Mouse (Mus musculus) spleen, postnatal 36 days (tissue): ENCODE measurements around the gene Pim3.
A peak's percentile ranks its signal among the peaks of the same experiment; 100 is the strongest.

ENCODE experiments used
- DNase-seq, 2 experiments: peaks; one replicate each; pipeline ENCODE4 v3.0.0; 2022; ENCODE audit warnings: low spot score in 2 of 2, mixed read lengths in 1 of 2

The Pim3 gene

DNA sequence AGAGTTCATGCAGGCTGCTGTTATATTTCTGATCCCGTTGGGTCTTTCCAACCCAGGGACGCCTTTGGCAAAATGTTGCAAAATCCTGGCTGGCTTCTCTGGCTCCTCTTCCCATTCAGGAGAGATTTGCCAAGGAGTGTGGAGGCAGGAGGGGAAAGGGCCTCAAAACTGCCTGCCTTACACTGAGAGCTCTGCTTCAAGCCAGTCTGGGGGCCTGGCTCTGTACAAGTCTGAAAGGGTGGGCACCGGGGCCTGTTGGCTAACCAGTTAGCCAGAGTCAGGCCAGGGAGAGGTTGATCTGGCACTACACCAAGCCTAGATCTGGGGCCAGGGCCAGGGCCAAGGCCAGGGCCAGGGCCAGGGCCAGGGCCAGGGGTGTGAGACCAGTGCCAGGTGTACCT is 3.8 kb upstream of the Pim3 start:
- DNase-seq = no peak

DNA sequence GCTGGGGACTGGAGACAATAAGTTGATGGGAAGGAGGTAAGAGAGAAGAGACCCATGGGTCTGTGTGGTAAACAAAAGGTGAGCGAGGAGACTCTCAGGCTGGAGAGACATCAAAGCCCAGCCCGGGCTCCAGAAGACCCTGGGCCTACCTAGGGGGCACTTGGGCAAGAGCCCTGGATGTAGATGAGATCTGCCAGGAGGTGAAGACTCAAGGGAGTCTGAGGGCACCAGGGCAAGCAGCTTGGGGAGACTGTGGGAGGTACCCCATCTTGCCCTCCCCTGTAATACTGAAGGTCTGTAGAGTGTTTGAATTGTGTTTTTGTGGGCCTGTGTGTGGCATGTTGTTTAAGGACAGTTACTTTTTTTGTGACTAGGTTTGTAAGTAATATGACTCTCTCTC is 3.3 kb upstream of the Pim3 start:
- no peak for DNase-seq

DNA sequence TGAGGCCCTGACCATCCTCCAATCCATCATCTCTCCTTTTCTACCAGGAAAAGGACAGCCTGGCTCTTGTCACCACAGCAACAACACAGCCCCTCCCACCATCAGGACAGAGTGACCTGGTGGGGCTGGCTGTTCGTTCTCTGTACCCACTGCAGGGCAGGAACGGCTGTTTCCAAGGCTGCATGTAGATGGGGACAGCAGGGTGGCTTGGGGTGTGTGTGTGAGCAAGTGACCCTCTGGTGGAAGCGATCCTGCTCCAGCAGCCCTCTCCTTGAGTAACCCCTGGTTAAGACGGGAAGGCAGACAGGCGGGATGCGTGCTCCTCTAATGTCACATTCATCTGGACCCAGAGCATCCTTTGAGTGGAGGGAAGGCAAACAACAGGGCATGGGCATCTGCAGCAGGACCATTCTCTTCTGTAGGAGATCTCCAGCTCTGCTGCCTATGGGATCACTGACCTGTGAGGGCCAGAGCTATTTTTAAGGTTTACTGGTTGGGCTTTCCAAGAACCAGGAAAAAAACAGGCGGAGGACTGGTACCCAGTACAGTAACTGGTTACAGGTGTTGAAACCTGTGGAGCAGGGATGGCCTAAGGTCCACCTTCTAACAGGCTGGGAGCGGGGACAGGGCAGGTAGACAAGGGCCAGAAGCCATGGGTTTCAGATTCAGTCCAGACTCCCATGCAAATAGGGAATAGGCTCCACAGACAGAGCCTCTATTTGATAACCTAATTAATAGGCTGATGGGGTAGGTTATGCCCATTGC is 2.6 kb upstream of the Pim3 start:
- DNase-seq = no peak

DNA sequence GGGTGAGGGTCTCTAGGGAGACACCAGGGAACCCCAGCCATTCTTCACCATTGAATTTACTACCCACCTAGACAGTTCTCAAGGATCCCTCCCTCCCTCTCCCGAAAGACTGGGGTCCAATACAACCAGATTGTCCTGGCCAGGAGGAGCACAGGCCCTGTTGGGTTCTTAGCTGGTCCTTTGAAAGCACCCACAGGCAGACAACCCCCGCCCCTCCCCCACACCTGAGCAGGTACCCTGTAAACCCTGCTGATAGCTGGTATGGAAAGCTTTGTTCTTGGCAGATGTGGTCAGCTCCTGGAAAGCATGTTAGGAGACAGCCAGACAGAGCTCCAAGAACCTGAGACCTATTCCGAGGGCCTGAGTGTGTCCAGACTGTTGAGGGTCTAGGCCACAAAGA is 1.2 kb upstream of the Pim3 start:
- DNase-seq = no peak

DNA sequence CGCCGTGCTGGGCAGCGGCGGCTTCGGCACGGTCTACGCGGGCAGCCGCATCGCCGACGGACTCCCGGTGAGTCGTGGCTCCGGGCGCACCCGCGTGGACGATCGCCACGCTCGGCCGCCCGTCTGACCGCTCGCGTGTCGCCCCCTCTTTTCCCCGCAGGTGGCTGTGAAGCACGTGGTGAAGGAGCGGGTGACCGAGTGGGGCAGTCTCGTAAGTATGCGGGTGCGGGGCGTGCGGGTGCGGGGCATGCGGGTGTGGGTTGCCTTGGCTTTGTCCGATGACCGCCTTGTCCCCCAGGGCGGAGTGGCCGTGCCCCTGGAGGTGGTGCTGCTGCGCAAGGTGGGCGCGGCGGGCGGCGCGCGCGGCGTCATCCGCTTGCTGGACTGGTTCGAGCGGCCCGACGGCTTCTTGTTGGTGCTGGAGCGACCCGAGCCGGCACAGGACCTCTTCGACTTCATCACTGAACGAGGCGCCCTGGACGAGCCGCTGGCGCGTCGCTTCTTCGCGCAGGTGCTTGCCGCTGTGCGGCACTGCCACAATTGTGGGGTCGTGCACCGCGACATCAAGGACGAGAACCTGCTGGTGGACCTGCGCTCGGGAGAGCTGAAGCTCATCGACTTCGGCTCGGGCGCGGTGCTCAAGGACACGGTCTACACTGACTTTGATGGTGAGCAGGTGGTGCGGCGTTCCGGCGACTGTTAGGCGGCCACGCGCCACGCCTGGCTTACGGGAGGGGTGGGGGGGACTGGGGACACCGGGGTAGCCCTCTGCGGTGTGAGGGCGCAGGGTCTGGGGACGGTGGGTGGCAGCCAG is 1.1 kb downstream of the Pim3 start:
- peak; percentile 19 to 22 for DNase-seq

DNA sequence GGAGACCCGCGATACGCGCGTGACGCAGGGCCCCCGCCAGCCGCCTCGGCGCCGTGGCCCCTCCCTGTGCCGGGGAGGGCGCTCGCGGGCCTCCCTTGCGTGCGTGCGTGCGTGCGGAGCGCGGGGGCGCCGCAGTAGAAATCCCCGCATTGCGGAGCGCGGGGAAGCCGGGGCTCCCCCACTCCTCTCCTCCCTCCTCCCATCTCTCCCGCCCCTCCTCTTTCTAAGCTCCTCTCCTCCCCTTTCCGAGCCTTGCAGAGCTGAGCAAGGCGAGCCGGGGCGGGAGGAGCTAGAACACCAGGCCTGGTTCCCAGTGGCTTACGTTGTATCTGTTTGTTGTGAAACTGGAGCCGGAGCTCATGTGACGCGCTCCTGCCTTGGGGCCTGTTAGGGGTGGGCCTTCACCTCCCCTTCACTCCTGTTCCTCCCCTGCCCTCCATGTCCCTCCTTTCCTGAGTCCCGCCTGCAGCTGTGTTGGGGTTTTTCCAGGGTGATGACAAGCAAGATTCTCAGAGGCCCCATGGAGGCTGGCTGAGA is 1.8 kb downstream of the Pim3 start:
- DNase-seq = peak; percentile 60 to 71

DNA sequence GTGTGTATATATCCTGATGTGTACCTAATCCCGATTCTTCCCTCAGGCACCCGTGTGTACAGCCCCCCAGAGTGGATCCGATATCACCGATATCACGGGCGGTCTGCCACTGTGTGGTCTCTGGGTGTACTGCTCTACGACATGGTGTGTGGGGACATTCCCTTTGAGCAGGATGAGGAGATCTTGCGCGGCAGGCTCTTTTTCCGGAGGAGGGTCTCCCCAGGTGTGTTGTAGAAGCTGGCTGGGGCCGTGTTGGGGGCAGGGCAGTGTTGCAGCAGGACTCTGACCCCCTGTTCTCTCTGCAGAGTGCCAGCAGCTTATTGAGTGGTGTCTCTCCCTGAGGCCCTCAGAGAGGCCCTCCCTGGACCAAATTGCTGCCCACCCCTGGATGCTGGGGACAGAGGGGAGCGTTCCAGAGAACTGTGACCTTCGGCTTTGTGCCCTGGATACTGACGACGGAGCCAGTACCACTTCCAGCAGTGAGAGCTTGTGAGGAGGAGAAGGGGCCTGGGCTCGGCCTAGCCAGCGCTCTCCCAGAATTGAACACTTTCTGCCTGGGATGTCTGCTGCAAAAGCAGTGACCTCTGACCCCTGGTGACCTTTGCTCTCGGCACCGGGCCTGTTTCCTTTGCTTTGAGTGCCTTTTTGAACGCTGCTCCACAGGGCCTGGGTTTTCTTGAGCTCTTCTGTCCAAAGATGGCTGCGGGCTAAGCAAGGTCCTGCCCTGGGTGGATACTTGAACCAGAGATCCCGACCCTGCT is 2.5 kb downstream of the Pim3 start:
- no peak for DNase-seq

DNA sequence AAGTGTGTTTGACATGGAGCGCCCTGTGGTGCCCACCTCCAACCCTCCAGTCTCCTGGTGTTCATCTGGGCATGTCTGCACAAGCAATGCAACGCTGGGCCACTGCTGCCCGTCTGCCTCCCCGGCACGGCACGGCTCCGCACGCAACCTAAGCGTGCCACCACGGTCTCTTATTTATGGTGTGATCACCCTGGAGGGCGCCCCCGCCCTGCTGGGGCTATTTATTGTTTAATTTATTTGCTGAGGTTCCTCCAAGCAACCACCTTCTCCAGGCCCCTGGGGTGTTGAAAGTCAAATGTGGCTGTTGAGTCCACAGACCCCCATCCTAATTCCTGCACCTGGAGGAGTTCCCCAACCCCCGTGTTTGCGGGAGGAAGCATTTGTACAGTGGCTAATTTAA is 3.1 kb downstream of the Pim3 start:
- DNase-seq = no peak

DNA sequence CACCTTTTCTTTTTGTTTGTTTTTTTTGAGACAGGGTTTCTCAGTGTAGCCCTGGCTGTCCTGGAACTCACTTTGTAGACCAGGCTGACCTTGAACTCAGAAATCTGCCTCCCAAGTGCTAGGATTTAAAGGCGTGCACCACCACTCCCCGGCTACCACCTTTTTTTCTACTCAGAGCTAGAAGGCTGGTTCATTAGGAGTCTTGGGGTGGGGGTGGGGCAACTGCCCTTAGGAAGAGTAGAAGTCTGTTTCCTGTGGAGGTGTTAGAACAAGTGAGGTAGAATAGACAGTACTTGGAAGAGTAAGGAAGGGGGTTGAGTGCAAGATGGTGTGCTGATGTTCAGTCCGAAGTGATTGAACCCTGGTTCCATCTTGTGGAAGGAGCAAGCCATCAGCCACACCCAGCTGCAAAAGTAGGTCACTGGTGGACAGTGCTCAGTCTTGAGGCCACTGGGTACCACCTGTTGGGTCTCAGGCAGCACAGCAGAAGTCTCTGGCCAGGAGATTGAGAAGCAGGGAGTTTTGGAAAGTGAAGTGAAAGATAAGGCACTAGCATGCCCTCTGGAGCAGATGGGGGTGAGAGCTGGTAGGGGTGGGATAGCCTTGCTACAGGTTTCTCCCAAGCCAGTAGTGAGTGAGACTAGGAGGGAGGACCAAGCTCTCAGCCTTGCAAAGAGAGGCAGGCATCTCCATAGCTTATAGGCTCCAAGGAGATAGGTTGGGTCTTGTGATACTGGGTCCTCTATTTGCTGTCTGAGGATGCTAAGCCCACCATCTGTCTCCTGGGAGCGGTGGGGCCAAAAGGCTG is 4.1 kb downstream of the Pim3 start:
- no peak for DNase-seq

DNA sequence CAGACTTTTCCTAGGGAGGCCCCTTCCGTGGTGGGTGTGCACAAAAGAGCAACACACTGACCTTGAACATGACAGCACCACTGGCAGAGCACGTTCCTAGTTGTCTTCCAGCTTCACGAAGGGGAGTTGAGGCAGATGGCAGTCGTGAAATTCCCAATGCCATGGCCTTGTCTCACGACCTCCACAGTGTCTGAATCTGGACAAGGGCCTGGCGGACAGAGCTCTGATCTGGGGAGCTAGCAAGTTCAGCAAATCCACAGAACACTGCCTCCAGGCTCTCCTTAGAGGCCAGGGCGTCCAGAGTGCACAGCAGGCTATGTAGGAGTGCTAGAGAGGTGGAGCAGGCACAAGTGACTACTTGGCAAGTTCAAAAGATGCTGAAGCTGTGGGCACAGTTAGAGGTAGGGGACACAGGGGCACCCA is 5.0 kb downstream of the Pim3 start:
- DNase-seq = no peak

DNA sequence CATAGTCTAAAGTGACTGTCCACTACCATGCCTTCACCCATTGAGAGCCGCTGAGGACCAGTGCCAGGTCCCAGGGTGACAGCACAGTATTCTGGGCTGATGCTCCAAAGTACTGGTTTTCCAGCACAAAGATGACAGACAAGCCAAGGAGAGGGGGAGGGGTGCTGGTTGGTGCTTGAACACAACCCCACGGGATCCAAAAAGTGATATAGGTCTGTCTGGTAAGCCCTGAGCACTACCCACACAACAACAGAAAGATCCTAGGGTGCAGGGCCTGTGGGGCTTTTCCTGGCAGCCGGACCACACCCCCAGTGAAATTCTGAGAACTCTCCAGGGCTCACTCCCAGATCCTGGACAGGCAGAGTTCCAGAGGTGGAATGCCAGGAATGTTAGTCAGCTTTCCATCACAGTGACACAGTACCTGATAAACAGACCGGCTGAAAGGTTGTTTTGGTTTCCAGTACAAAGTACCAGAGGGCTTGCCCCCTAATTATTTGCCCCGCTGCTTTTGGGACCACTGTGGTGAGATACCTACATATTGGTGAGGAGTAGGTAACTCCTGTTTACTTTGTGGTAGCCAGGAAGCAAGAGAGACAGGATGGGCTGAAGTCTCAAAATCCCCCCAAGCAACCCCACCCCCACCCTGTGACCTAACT is 5.5 kb downstream of the Pim3 start:
- no peak for DNase-seq

DNA sequence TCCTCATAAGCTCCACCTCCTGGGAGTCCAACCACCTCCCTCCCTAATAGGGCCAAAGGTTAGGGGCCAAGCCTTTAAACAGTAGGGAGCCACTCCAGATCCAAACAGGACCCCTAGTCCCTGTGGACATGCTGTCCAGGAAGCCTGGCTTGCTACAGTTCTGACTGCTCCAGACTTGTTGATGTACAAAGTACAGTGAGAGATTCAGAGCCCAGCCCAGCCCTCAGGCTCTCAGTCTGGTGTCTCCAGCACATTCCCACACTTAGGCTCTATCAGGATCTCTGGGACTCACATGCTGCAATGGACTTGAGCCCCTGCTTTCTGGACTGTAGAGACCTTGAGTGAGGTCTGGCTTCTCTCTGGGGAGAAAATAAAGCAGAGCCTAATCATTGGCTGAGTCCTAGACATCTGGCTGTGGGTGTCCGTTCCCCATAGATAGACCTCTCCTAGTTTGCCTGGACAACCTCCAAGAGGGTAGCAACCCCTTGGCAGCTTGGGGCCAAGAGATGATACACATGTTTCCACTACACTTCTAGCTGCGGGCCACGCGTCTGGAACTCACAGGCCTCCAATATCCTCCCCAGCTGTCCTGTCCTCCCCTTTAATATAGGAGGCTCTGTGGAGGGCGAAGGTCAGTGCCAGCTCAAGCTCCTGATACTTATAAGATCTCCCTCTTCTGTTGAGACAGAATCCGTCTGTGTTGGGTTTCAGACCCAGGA is 6.2 kb downstream of the Pim3 start:
- no peak for DNase-seq

DNA sequence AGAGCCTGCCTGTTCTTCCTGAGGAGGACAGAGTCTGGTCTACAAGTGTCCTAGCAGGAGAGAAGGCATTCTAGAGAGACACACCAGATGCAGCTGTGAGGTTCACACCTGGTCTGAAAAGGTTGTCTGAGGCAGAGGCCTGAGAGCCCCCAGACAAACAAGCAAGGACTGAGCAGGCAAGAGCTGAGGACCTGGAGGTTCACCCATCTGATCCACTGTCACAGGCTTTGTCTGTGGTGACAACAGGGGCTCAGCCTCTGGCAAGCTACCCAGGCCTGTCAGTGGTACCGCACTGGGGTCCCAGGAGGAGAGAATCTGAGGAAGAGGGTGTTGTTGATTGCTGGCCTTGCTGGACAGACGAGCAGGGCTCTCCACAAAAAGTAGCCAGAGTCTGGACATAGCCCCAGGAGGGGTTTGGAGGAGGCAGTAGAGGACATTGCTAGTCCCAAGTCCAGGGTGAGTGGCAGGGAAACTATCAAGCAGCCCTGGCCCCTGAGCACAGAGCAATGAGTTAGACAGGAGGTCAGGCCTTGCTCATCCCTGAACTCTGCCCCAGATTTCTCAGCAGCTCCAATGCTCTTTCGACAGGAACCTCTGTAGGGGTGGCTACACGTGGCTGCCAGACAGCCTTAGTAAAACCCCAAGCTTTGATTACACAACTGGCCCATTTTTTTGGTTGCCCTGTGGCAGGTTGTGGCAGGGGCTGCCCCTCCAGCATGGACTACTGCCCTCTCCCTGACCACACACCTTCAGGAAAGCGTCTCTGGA is 8.6 kb downstream of the Pim3 start:
- DNase-seq = no peak

DNA sequence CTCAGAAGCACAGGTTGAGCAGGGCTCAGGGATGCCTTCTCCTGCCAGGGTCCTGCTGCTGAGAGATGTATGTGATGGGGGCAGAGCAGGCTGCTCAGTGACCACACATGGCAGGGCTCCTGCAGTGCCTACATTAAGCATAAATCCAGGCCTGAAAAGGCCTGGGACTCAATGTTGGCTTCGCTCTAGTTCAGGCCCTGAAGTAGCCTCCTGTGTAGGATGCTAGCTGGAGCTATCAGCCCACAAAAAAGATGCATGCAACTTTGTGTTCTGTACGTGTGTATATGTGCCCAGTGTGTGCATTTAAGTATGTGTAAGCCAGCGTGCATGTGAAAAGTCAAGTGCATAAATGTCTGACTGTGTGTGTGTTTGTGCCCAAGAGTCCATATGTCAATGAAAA is 12.1 kb downstream of the Pim3 start:
- DNase-seq = no peak

DNA sequence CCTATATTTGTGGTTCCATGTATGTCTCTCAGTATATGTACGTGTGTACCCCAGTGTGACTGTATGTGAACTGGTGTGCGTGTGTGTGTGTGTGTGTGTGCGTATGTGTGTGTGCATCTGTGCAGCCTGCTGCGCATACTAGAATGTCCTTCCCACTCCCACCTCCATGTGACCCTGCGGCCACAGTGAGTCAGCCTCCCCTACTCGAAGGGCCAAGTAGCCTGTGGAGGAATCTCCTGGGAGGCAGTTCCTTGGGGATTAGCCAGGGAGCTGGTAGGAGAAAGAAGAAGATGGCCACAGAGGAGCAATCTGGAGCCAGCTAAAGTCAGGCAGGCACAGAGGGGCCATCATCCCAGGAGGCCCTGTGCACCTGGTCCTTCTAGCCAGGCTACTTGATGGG is 12.5 kb downstream of the Pim3 start:
- no peak for DNase-seq

DNA sequence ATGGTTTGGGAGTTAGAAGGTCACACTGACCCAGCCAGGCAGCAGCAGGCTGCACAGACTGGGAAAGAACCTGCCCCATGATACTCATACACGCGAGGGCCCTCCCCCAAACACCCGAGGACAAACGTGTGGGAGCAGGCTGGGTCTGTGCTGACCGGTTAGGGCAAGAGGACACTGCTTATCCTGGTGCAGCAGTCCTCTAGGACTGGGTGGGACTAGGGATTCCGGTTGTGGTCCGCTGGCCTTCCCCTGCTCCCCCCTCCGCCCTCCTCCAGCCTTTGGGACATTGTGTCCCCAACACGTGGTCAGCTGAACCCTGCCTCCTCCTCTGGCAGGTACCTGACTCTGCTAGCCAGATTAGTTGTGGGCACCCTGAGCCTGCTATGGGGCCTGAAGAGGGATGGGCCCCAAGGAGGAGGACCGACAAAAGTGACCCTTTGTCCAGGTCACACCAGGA is 13.7 kb downstream of the Pim3 start:
- DNase-seq = no peak

DNA sequence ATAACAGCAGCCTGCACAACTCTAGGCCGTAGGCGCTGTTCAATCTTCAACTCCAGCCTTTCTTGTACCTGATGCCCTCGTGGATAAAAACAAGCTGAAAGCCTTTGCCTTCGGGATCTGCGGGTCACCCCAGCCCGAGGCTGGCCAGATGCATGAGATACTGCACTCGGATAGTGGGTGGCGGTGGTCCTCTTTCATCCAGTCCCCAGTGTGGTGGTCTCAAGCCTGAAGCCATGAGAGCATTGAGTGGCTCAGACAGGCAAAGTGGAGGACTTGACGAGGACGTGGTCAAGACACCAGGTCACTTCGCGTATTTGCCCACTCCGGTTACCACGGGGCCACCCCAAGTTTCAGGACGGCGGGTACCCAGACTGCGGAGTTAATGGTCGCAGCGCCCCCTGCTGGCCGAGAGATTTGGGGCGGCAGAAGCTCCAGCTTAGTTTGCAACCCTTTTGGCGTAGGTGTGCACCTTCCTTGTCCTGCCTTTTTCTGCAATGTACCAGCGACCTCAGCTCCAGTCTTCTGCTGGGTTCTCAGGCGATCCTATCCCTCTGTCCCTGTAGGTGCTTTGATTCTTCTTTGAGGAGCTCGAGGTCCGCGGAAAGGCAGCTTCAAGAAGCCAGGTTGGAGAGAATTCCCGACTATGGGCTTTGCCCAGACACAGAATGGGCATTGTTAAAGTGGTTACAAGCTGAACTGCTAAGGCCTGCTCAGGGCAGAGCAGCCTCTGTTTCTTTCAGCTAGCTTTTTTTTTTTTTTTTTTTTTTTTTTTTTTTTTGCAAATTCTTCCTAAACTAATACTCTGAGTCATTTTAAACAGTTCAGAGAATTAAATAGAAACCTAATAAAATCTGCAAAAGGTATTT is 14.4 kb downstream of the Pim3 start:
- peak; percentile 57 for DNase-seq

DNA sequence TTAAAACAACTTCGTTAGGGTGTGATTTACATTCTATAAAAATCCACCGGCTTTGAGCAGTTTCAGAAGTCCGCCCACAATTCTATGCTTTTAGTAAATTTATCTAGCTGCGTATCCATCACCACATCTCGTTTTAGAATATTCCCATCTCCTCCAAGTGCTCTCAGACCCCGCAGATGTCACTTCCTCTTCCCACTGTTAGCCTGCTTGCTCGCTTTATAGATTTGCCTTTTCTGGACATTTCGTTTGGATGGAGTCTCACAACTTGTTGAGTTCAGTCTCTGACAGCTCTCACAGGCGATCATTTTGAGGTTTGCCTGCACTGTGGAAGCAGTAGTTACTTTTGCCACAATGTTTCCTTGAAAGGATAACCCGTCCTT is 15.0 kb downstream of the Pim3 start:
- DNase-seq = no peak
